Mouse (Mus musculus) liver, adult 2 months (tissue): ENCODE data around the gene Cpb1. TPM values are rescaled to one million over a fixed set of nuclear protein-coding genes. Genes with fewer than 3 reads are reported as not detected.
A peak's percentile ranks its signal among the peaks of the same experiment; 100 is the strongest.

Experiments used
- DNase-seq: peaks from one replicate; pipeline ENCODE4 v3.0.0-alpha.2; 2011; ENCODE audit warnings: low read depth, low spot score; ENCODE audit errors: extremely low read depth
- H3K27ac ChIP-seq: fragments of 200-500 bp; replicated peaks from 2 replicates; pipeline ENCODE4 v1.5.1; 2012; ENCODE audit warnings: low read depth, mild to moderate bottlenecking, control low read depth, inconsistent platforms, low read length; ENCODE audit not compliant: insufficient read depth
- H3K27me3 ChIP-seq: fragments of 200-500 bp; 2 replicates; pipeline ENCODE4 v1.6.1; 2012; ENCODE audit warnings: mild to moderate bottlenecking, moderate library complexity, low read length, inconsistent platforms; ENCODE audit not compliant: control insufficient read depth, insufficient read depth
- H3K36me3 ChIP-seq: fragments of 200-500 bp; 2 replicates; pipeline ENCODE4 v1.6.1; 2012; ENCODE audit warnings: low read length, inconsistent platforms; ENCODE audit not compliant: control insufficient read depth, insufficient read depth
- H3K4me1 ChIP-seq: fragments of 200-500 bp; 2 replicates; pipeline ENCODE4 v1.6.1; 2011; ENCODE audit warnings: low read length; ENCODE audit not compliant: control insufficient read depth, insufficient read depth
- H3K4me3 ChIP-seq: fragments of 200-500 bp; 2 replicates; pipeline ENCODE4 v1.5.1; 2011; ENCODE audit warnings: low read depth, mild to moderate bottlenecking, control low read depth, low read length, moderate library complexity; ENCODE audit not compliant: insufficient read depth
- H3K79me2 ChIP-seq: fragments of 200-500 bp; 2 replicates; pipeline ENCODE4 v1.6.1; 2012; ENCODE audit warnings: inconsistent platforms, mild to moderate bottlenecking, low read length, moderate library complexity; ENCODE audit not compliant: control insufficient read depth, insufficient read depth
- H3K9ac ChIP-seq: fragments of 200-500 bp; 2 replicates; pipeline ENCODE4 v1.6.1; 2012; ENCODE audit warnings: low read depth, mild to moderate bottlenecking, control low read depth, inconsistent platforms, low read length
- CTCF ChIP-seq: fragments of 200-500 bp; IDR thresholded peaks from 2 replicates; pipeline ENCODE4 v1.5.1; 2011; ENCODE audit warnings: low read depth, low read length, control low read depth
- POLR2A ChIP-seq: fragments of 200-500 bp; IDR thresholded peaks from 2 replicates; pipeline ENCODE4 v1.6.1; 2011; ENCODE audit warnings: low read length, control low read depth; ENCODE audit not compliant: insufficient read depth; ENCODE audit errors: extremely low read depth
- WGBS: fragments of 180-500 bp; shearing (Covaris S2); methylation state at CpG from one replicate; pipeline ENCODE4 v1.1.7; 2018; 5-methylcytosine and 5-hydroxymethylcytosine counted together
- polyA plus RNA-seq: library from polyadenylated mRNA; depleted of rRNA; stranded (reverse); fragments of >200 nt; gene quantifications from 2 replicates; pipeline ENCODE4 v1.2.3, GENCODE M21; 2012; rRNA removed
- total RNA-seq: library from RNA; depleted of rRNA; stranded (reverse); fragments of >200 nt; gene quantifications from 2 replicates; pipeline ENCODE4 v1.2.3, GENCODE M21; 2014; rRNA removed

Gene Cpb1
- total RNA-seq = 7.9 and 76.8 TPM in 2 replicates
- polyA plus RNA-seq = 0.16 TPM in 1 of 2 replicates, not detected in the other

- Histone ChIP-seq H3K27ac (no peak within 1 kb of the TSS), H3K36me3 (no peaks in the 10 kb centered on the region), H3K9ac (no peak within 1 kb of the TSS), H3K4me1 (no peaks in the 10 kb centered on the region), H3K4me3 (no peak within 1 kb of the TSS), H3K79me2 (no peaks in the 10 kb centered on the region), H3K27me3 (no peaks in the 10 kb centered on the region)
- 84% methylated on average over 3 of the region's 3 CpGs for WGBS
- no peak for TF ChIP-seq POLR2A
- TF ChIP-seq CTCF = no peak
- no peak for DNase-seq
These were observed at the start of gene Cpb1 for GRCm38 (mm10) chr3:20275633-20276032. Cpb1 (minus strand) TSS chr3:20275733.

GRCm38 (mm10) chr3:20317233-20317632, 41.7 kb upstream of the Cpb1 start:
- no peaks in the 10 kb centered on the region for H3K36me3 ChIP-seq
- H3K9ac ChIP-seq = no peak overlapping the region
- TF ChIP-seq POLR2A = no peak
- TF ChIP-seq CTCF = no peak
- no peak overlapping the region for H3K4me3 ChIP-seq
- 18% methylated on average over 1 of the region's 1 CpGs for WGBS
- no peak overlapping the region for H3K27ac ChIP-seq
- no peaks in the 10 kb centered on the region for H3K4me1 ChIP-seq
- no peak for DNase-seq
- H3K79me2 ChIP-seq = no peaks in the 10 kb centered on the region
- no peaks in the 10 kb centered on the region for H3K27me3 ChIP-seq

- no peaks in the 10 kb centered on the region for H3K27me3 ChIP-seq
- no peaks in the 10 kb centered on the region for H3K4me1 ChIP-seq
- WGBS = 88% methylated on average over 4 of the region's 4 CpGs
- no peak overlapping the region for H3K4me3 ChIP-seq
- no peak overlapping the region for H3K27ac ChIP-seq
- H3K79me2 ChIP-seq = no peaks in the 10 kb centered on the region
- TF ChIP-seq POLR2A (no peak), CTCF (no peak)
- H3K9ac ChIP-seq = no peak overlapping the region
- H3K36me3 ChIP-seq = no peaks in the 10 kb centered on the region
- DNase-seq = no peak
These were observed 33.6 kb upstream of the Cpb1 start for GRCm38 (mm10) chr3:20309142-20309541.

GRCm38 (mm10) chr3:20307256-20307655, 31.7 kb upstream of the Cpb1 start:
- WGBS = 66% methylated on average over 4 of the region's 4 CpGs
- H3K4me1 ChIP-seq = no peaks in the 10 kb centered on the region
- no peaks in the 10 kb centered on the region for H3K79me2 ChIP-seq
- no peak overlapping the region for H3K4me3 ChIP-seq
- no peak overlapping the region for H3K9ac ChIP-seq
- DNase-seq = no peak
- no peak for TF ChIP-seq POLR2A
- TF ChIP-seq CTCF = no peak
- no peaks in the 10 kb centered on the region for H3K27me3 ChIP-seq
- no peaks in the 10 kb centered on the region for H3K36me3 ChIP-seq
- H3K27ac ChIP-seq = no peak overlapping the region

GRCm38 (mm10) chr3:20304758-20305352, 29.3 kb upstream of the Cpb1 start:
- WGBS = 39% methylated on average over 2 of the region's 2 CpGs
- no peaks in the 10 kb centered on the region for H3K4me1 ChIP-seq
- TF ChIP-seq POLR2A = no peak
- no peak for TF ChIP-seq CTCF
- no peak overlapping the region for H3K27ac ChIP-seq
- DNase-seq = peak; percentile 45
- no peaks in the 10 kb centered on the region for H3K36me3 ChIP-seq
- H3K27me3 ChIP-seq = no peaks in the 10 kb centered on the region
- H3K79me2 ChIP-seq = no peaks in the 10 kb centered on the region
- no peak overlapping the region for H3K9ac ChIP-seq
- H3K4me3 ChIP-seq = no peak overlapping the region

GRCm38 (mm10) chr3:20295546-20295945, 20.0 kb upstream of the Cpb1 start:
- H3K79me2 ChIP-seq = no peaks in the 10 kb centered on the region
- H3K4me1 ChIP-seq = no peaks in the 10 kb centered on the region
- no peak for DNase-seq
- no peak for TF ChIP-seq POLR2A
- TF ChIP-seq CTCF = no peak
- no peak overlapping the region for H3K4me3 ChIP-seq
- no peaks in the 10 kb centered on the region for H3K36me3 ChIP-seq
- no peaks in the 10 kb centered on the region for H3K27me3 ChIP-seq
- no peak overlapping the region for H3K27ac ChIP-seq
- WGBS = 46% methylated on average over 3 of the region's 3 CpGs
- H3K9ac ChIP-seq = no peak overlapping the region
